Mouse (Mus musculus) limb, embryonic 15.5 days (tissue): ENCODE measurements around the gene Cby3. TPM values are rescaled to one million over a fixed set of nuclear protein-coding genes. Genes with fewer than 3 reads are reported as not detected.

Experiments
- ATAC-seq: fragments of 200-750 bp; cut with Nextera tagmentation; 2 replicates; pipeline ENCODE4 v1.8.0; 2017; ENCODE audit warnings: low read depth, moderate TSS enrichment; ENCODE audit not compliant: insufficient number of reproducible peaks, low FRiP score, low TSS enrichment
- H3K27ac ChIP-seq: fragments of 300-500 bp; sonication (generic); 2 replicates; pipeline ENCODE4 v1.5.1; 2015; ENCODE audit warnings: moderate library complexity, mild to moderate bottlenecking, inconsistent platforms
- H3K27me3 ChIP-seq: fragments of 300-500 bp; sonication (generic); 2 replicates; pipeline ENCODE4 v1.6.1; 2015; ENCODE audit warnings: inconsistent platforms
- H3K36me3 ChIP-seq: fragments of 300-500 bp; sonication (generic); 2 replicates; pipeline ENCODE4 v1.6.1; 2015; ENCODE audit warnings: inconsistent platforms
- H3K4me1 ChIP-seq: fragments of 300-500 bp; sonication (generic); 2 replicates; pipeline ENCODE4 v1.6.1; 2015; ENCODE audit warnings: inconsistent platforms
- H3K4me2 ChIP-seq: fragments of 300-500 bp; sonication (generic); 2 replicates; pipeline ENCODE4 v1.6.1; 2015; ENCODE audit warnings: mild to moderate bottlenecking, inconsistent platforms
- H3K4me3 ChIP-seq: fragments of 300-500 bp; sonication (generic); 2 replicates; pipeline ENCODE4 v1.5.1; 2015; ENCODE audit warnings: mild to moderate bottlenecking, inconsistent platforms
- H3K9ac ChIP-seq: fragments of 300-500 bp; sonication (generic); 2 replicates; pipeline ENCODE4 v1.6.1; 2015; ENCODE audit warnings: inconsistent platforms
- H3K9me3 ChIP-seq: fragments of 300-500 bp; sonication (generic); 2 replicates; pipeline ENCODE4 v1.6.1; 2016; ENCODE audit warnings: inconsistent platforms
- WGBS: fragments of 180-500 bp; shearing (Covaris S2); methylation state at CpG from one replicate; pipeline ENCODE4 v1.1.7; 2015; 5-methylcytosine and 5-hydroxymethylcytosine counted together
- microRNA counts: library from miRNA; unstranded; fragments of <30 nt; microRNA quantifications from one replicate; lab custom pipeline; 2016
- microRNA-seq: library from miRNA; unstranded; fragments of <30 nt; microRNA quantifications from one replicate; pipeline ENCODE4, GENCODE M21; 2016
- polyA plus RNA-seq: library from polyadenylated mRNA; unstranded; fragments of >200 nt; fragmentation: Nextera tagmentation; extraction: Ambion mirVana; gene quantifications from 2 replicates; pipeline ENCODE4 v1.2.1, GENCODE M21; 2015

Gene Cby3
- polyA plus RNA-seq, 1 experiment from 2014 or later: 0.37 TPM

- 80% methylated on average over 11 of the region's 11 CpGs for WGBS
- H3K27ac ChIP-seq: no peak overlapping the region
- H3K4me2 ChIP-seq: no peak overlapping the region
- ATAC-seq: no peak
- no peak overlapping the region for H3K9ac ChIP-seq
- no peaks in the 10 kb centered on the region for H3K4me1 ChIP-seq
- no peaks in the 10 kb centered on the region for H3K9me3 ChIP-seq
- no peaks in the 10 kb centered on the region for H3K27me3 ChIP-seq
- H3K4me3 ChIP-seq: no peak overlapping the region
- peaks cover 82% of the 10 kb centered on the region for H3K36me3 ChIP-seq
Observed at GRCm38 (mm10) chr11:50396766-50397307, 42.6 kb downstream of the Cby3 start.

GRCm38 (mm10) chr11:50397316-50397715 lies 43.1 kb downstream of the Cby3 start:
- Histone ChIP-seq H3K27ac (no peak overlapping the region), H3K9me3 (no peaks in the 10 kb centered on the region), H3K4me1 (no peaks in the 10 kb centered on the region), H3K4me3 (no peak overlapping the region), H3K27me3 (no peaks in the 10 kb centered on the region), H3K36me3 (peaks cover 82% of the 10 kb centered on the region), H3K4me2 (no peak overlapping the region), H3K9ac (no peak overlapping the region)
- 81% methylated on average over 9 of the region's 9 CpGs for WGBS
- ATAC-seq: no peak

- no peaks in the 10 kb centered on the region for H3K9me3 ChIP-seq
- WGBS: 77% methylated on average over 13 of the region's 13 CpGs
- peaks cover 83% of the 10 kb centered on the region for H3K36me3 ChIP-seq
- no peak overlapping the region for H3K4me3 ChIP-seq
- H3K9ac ChIP-seq: no peak overlapping the region
- no peaks in the 10 kb centered on the region for H3K4me1 ChIP-seq
- ATAC-seq: no peak
- H3K27me3 ChIP-seq: no peaks in the 10 kb centered on the region
- H3K27ac ChIP-seq: no peak overlapping the region
- H3K4me2 ChIP-seq: no peak overlapping the region
Observed at GRCm38 (mm10) chr11:50398803-50399202, 44.5 kb downstream of the Cby3 start.

GRCm38 (mm10) chr11:50402481-50402880 lies 48.2 kb downstream of the Cby3 start:
- Histone ChIP-seq H3K27me3 (no peaks in the 10 kb centered on the region), H3K4me3 (no peak overlapping the region), H3K9me3 (no peaks in the 10 kb centered on the region), H3K4me1 (no peaks in the 10 kb centered on the region), H3K9ac (no peak overlapping the region), H3K4me2 (no peak overlapping the region), H3K27ac (no peak overlapping the region), H3K36me3 (peaks cover 69% of the 10 kb centered on the region)
- 91% methylated on average over 3 of the region's 3 CpGs for WGBS
- ATAC-seq: no peak

- H3K9ac ChIP-seq: no peak overlapping the region
- 71% methylated on average over 10 of the region's 10 CpGs for WGBS
- peaks cover 63% of the 10 kb centered on the region for H3K36me3 ChIP-seq
- no peak overlapping the region for H3K4me2 ChIP-seq
- no peaks in the 10 kb centered on the region for H3K9me3 ChIP-seq
- no peaks in the 10 kb centered on the region for H3K27me3 ChIP-seq
- no peak overlapping the region for H3K4me3 ChIP-seq
- H3K4me1 ChIP-seq: no peaks in the 10 kb centered on the region
- H3K27ac ChIP-seq: no peak overlapping the region
- no peak for ATAC-seq
Observed at GRCm38 (mm10) chr11:50403367-50404014, 49.2 kb downstream of the Cby3 start.

GRCm38 (mm10) chr11:50407235-50407634 lies 53.0 kb downstream of the Cby3 start:
- ATAC-seq: no peak
- Histone ChIP-seq H3K27ac (no peak overlapping the region), H3K9me3 (no peaks in the 10 kb centered on the region), H3K9ac (no peak overlapping the region), H3K4me1 (no peaks in the 10 kb centered on the region), H3K27me3 (no peaks in the 10 kb centered on the region), H3K4me2 (no peak overlapping the region), H3K36me3 (peaks cover 66% of the 10 kb centered on the region), H3K4me3 (no peak overlapping the region)
- 75% methylated on average over 6 of the region's 6 CpGs for WGBS

MicroRNAs within 50 kb of the gene (microRNA counts, 519-probe panel; counts per million panel counts)
- microRNA mmu-miR-804 (lab: Ali Mortazavi, UCI): 2,895 counts per million, percentile 65 among the panel's probes with 10 or more counts

Small RNA genes lying within 50 kb of the gene (microRNA-seq; reads per million reads assigned to microRNA genes)
- not detected for gene Mir804

Other genes starting within 250 kb of the Cby3 start
- 45.9 and 46.0 TPM in 2 replicates for gene Tbc1d9b, start 223.1 kb upstream of the Cby3 start, polyA plus RNA-seq
- 15.5 and 16.2 TPM in 2 replicates for gene Mrnip, start 180.0 kb upstream of the Cby3 start, polyA plus RNA-seq
- 241 and 262 TPM in 2 replicates for gene Sqstm1, start 143.6 kb upstream of the Cby3 start, polyA plus RNA-seq
- 12.5 and 16.0 TPM in 2 replicates for gene Mgat4b, start 143.6 kb upstream of the Cby3 start, polyA plus RNA-seq
- 2.1 and 3.0 TPM in 2 replicates for gene Ltc4s, start 115.8 kb upstream of the Cby3 start, polyA plus RNA-seq
- gene Maml1, start 62.2 kb upstream of the Cby3 start, polyA plus RNA-seq: 5.4 and 6.1 TPM in 2 replicates
- 293 and 330 TPM in 2 replicates for gene Canx, start 28.8 kb upstream of the Cby3 start, polyA plus RNA-seq
- gene Hnrnph1, start 22.5 kb downstream of the Cby3 start, polyA plus RNA-seq: 370 and 395 TPM in 2 replicates
- gene Rufy1, start 76.7 kb downstream of the Cby3 start, polyA plus RNA-seq: 23.5 and 24.3 TPM in 2 replicates
- gene Adamts2, start 247.6 kb downstream of the Cby3 start, polyA plus RNA-seq: 19.7 and 21.9 TPM in 2 replicates